Mouse (Mus musculus) ovary, postnatal 10 days (tissue): Measurements from ENCODE around the gene Skil.

Source experiments
- DNase-seq: peaks from one replicate; pipeline ENCODE4 v3.0.0; 2022; ENCODE audit warnings: low spot score

The Skil gene

GRCm38 (mm10) chr3:31094531-31095178 is at the start of gene Skil:
Gene Skil (plus strand): TSS chr3:31095058.
- DNase-seq: peak; percentile 76

DNA sequence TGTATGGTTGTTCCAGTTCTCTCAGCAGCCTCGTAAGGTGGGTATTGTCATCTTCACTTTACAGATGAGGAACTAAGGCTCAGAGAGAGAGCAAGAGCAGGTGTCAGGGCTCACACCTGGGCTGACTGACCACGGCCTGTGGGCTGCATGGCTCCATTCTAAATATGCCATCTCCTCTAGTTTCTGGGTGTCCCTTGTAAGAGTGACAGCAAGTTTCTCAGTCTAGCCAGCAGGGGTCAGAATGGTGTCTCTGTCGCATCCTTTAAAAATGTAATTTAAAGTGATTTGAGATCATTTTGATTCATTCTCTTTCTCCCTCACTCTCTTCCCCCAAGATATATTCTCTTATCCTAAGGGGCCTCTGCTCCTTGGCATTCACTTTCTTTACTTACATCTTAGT is 47.6 kb upstream of the Skil start:
- no peak for DNase-seq

GRCm38 (mm10) chr3:31049087-31049486 is 45.8 kb upstream of the Skil start:
- DNase-seq: no peak

DNA sequence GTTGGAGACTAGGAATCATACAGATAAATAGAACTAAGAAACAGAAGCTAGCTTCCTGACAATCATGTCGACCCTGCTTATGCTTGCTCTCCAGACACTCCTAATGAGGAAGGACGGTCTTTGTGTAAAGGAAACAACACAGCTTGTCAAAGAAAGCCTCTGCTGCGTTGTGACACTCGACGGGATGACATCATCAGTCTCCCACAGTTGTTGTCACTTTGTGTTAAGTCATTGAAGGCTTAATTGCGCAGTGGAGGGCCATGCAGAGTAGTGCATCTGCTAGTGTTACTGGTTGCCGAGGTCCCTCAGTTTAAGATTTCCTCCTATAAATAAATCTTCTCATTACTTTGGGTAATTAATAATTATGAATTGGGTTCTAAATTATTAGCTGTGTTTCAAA is 44.5 kb upstream of the Skil start:
- DNase-seq: no peak

DNA sequence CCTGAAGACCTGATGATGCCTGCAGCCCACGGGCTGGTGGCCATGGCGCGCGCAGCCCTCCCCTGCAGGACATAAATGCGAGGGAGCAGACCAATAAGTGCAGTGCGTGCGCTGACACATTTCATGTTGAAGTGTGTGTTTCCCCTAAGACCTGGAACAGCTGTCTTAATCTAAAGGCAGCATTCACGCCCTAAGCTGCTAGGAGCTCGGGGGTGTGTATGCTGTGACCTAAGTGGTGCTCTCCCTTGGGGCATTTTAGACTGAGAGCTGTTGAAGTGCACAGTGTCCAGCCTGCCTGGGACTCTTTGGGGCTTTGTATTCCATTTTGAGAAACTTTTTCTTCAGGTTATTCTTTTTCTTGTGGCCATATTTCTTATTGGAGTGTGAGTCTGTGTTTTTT is 43.1 kb upstream of the Skil start:
- DNase-seq: no peak

- DNase-seq: no peak
These were observed 41.7 kb upstream of the Skil start for GRCm38 (mm10) chr3:31053191-31053590.

GRCm38 (mm10) chr3:31054888-31055287 is 40.0 kb upstream of the Skil start:
- no peak for DNase-seq

DNA sequence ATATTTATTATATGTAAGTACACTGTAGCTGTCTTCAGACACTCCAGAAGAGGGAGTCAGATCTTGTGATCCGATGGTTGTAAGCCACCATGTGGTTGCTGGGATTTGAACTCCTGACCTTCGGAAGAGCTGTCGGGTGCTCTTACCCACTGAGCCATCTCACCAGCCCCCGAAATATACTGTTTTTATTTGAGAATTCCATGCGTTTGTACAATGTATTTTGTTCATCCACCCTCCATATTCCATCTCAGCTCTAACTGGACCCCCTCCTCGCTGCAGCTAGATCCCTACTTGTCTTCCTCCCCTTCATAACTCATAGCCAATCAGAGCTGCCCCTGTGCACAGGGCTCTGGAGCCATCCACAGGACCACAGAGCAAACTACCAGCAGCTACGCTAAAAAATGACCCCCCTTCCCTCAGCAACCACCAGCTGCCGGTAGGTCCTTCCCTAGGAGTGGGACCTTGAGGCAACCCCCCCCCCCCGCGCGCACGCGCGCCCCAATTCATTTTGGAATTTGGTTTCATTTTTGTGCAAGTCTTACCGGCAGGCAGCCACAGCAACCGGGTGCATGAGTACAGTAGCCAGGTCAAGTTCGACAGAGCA is 38.7 kb upstream of the Skil start:
- DNase-seq: peak; percentile 13

GRCm38 (mm10) chr3:31056651-31057627 is 37.9 kb upstream of the Skil start:
- DNase-seq: peak; percentile 47

DNA sequence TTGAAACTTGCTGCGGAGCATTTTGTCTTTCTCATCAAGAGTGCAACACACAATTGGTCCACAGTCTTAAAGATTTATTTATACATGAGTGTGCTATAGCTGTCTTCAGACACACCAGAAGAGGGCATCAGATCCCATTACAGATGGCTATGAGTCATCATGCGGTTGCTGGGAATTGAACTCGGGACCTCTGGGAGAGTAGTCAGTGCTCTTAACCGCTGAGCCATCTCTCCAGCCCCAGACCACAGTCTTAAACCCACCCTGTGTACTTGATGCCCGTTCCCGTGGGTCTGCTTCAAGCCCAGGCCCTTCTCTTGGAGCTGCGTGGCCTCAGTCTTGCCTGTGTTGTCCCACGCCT is 34.1 kb upstream of the Skil start:
- DNase-seq: no peak

GRCm38 (mm10) chr3:31061103-31061785 is 33.6 kb upstream of the Skil start:
- no peak for DNase-seq

GRCm38 (mm10) chr3:31061786-31062120 is 33.1 kb upstream of the Skil start:
- DNase-seq: no peak

GRCm38 (mm10) chr3:31062325-31062724 is 32.5 kb upstream of the Skil start:
- DNase-seq: no peak

DNA sequence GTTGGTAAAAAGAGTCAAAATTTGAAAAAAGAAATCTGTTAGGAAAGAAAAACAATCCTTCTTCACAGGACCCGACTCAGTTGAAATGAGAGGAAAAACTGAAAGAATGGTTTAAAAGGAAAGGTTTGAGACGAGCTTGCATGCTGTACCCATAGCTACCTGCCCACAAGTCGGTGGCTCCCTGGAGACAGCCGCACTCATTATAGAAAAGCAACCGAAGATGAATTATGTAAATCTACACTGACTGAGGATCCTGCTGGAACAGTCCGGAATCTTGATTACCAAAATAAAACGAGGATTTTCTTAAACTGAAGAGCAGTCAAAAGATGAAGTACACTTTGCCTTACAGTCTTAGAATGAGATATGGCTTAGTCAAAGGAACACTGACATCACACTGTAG is 26.4 kb upstream of the Skil start:
- DNase-seq: no peak

- DNase-seq: no peak
These were observed 23.1 kb upstream of the Skil start for GRCm38 (mm10) chr3:31071804-31072203.

DNA sequence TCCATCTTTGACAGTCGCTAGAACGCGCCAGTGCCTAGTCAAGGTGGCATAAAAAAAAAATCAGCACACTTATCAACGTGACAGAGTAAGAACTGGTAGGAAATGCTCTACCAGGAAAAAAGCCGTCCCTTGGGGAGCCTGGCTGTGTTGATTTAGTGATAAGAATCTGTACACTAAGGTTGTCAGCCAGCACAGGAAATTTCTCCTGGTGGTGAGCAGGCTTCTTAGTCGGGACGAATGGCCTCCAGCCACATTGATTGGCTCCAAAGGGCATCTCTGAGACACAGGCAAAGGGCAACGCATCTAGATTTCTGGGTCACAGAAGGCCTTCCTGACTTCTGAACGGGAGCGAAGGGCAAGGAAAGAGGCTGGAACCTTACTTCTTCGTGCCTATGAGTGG is 19.1 kb upstream of the Skil start:
- no peak for DNase-seq

- DNase-seq: no peak
These were observed 17.7 kb upstream of the Skil start for GRCm38 (mm10) chr3:31077068-31077703.

DNA sequence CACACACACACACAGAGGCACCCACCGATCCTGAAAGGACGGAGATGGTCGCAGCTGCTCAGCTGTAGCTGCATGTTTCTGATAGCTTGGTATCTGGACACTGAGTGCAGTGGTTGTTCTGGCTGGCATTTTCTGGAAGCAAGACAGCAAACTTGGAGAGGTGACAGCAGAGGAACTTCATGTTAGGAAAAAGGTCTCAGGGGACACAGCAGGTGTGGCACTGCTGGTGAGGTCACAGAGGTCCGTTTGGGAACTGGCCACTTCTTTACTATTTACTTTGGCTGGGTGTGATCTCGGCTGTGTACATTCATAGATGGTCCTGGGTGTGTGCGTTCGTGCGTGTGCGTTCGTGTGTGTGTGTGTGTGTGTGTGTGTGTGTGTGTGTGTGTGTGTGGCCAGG is 15.4 kb upstream of the Skil start:
- DNase-seq: no peak

- no peak for DNase-seq
These were observed 13.9 kb upstream of the Skil start for GRCm38 (mm10) chr3:31080791-31081502.

GRCm38 (mm10) chr3:31082838-31083506 is 11.9 kb upstream of the Skil start:
- no peak for DNase-seq
